Mouse (Mus musculus): ENCODE measurements at regions not wholly inside any gene's neighbourhood (a gene's known extent, or its start where the extent isn't known, plus 50 kb on each side); places are given as distances from the start of the nearest gene placed in this dataset.

- Histone ChIP-seq H3K9me3 (ENCODE audit: low read depth, low read length) (no peaks in the 10 kb centered on the region), H3K4me2 (no peak overlapping the region), H3K27ac (ENCODE audit: low read depth) (no peak overlapping the region), H3K9ac (no peak overlapping the region), H3K36me3 (ENCODE audit: insufficient read depth) (no peaks in the 10 kb centered on the region), H3K4me1 (ENCODE audit: insufficient read depth) (no peaks in the 10 kb centered on the region), H3K4me3 (ENCODE audit: low read depth, low read length) (no peak overlapping the region), H3K27me3 (ENCODE audit: insufficient read depth, low read length) (no peaks in the 10 kb centered on the region)
- ATAC-seq (ENCODE audit: insufficient read depth) (no peak), DNase-seq (no peak)
- WGBS, result 74% methylated on average over 2 of the region's 2 CpGs
- no peak for TF ChIP-seq CTCF (IDR thresholded peaks at IDR 0.05; ENCODE audit: low read depth)
Measured at GRCm38 (mm10) chr8:80264915-80265314, 207.1 kb upstream of the Hhip start.

- no peak for TF ChIP-seq CTCF (IDR thresholded peaks at IDR 0.05; ENCODE audit: low read depth)
- WGBS, result 38% methylated on average over 11 of the region's 11 CpGs
- Histone ChIP-seq H3K9me3 (ENCODE audit: low read depth, low read length) (no peaks in the 10 kb centered on the region), H3K4me1 (ENCODE audit: insufficient read depth) (no peaks in the 10 kb centered on the region), H3K4me3 (ENCODE audit: low read depth, low read length) (no peak overlapping the region), H3K4me2 (no peak overlapping the region), H3K36me3 (ENCODE audit: insufficient read depth) (no peaks in the 10 kb centered on the region), H3K27me3 (ENCODE audit: insufficient read depth, low read length) (no peaks in the 10 kb centered on the region), H3K27ac (ENCODE audit: low read depth) (no peak overlapping the region), H3K9ac (no peak overlapping the region)
- ATAC-seq (ENCODE audit: insufficient read depth) (peak; percentile 52), DNase-seq (peak; percentile 50)
Measured at GRCm38 (mm10) chr8:80263468-80263945, 205.7 kb upstream of the Hhip start.

GRCm38 (mm10) chr8:80262911-80263310, 205.1 kb upstream of the Hhip start:
- Histone ChIP-seq H3K4me3 (ENCODE audit: low read depth, low read length) (no peak overlapping the region), H3K36me3 (ENCODE audit: insufficient read depth) (no peaks in the 10 kb centered on the region), H3K9me3 (ENCODE audit: low read depth, low read length) (no peaks in the 10 kb centered on the region), H3K27me3 (ENCODE audit: insufficient read depth, low read length) (no peaks in the 10 kb centered on the region), H3K9ac (no peak overlapping the region), H3K27ac (ENCODE audit: low read depth) (no peak overlapping the region), H3K4me1 (ENCODE audit: insufficient read depth) (no peaks in the 10 kb centered on the region), H3K4me2 (no peak overlapping the region)
- ATAC-seq (ENCODE audit: insufficient read depth) (no peak), DNase-seq (no peak)
- TF ChIP-seq CTCF (IDR thresholded peaks at IDR 0.05; ENCODE audit: low read depth), result no peak
- 76% methylated on average over 3 of the region's 3 CpGs for WGBS

- Histone ChIP-seq H3K4me2 (no peak overlapping the region), H3K4me3 (ENCODE audit: low read depth, low read length) (no peak overlapping the region), H3K9me3 (ENCODE audit: low read depth, low read length) (no peaks in the 10 kb centered on the region), H3K27ac (ENCODE audit: low read depth) (no peak overlapping the region), H3K4me1 (ENCODE audit: insufficient read depth) (peaks cover 17% of the 10 kb centered on the region; the same call in 1 of the 2 replicates), H3K27me3 (ENCODE audit: insufficient read depth, low read length) (no peaks in the 10 kb centered on the region), H3K9ac (no peak overlapping the region), H3K36me3 (ENCODE audit: insufficient read depth) (no peaks in the 10 kb centered on the region)
- ATAC-seq (ENCODE audit: insufficient read depth), result 0 out of 2 replicates have a peak, but pooled peaks have one; percentile 47
- DNase-seq, result peak; percentile 60
- 7% methylated on average over 4 of the region's 4 CpGs for WGBS
- no peak for TF ChIP-seq CTCF (IDR thresholded peaks at IDR 0.05; ENCODE audit: low read depth)
Measured at GRCm38 (mm10) chr8:80253541-80253940, 195.7 kb upstream of the Hhip start.

- Histone ChIP-seq H3K27ac (ENCODE audit: low read depth) (no peak overlapping the region), H3K27me3 (ENCODE audit: insufficient read depth, low read length) (no peaks in the 10 kb centered on the region), H3K9me3 (ENCODE audit: low read depth, low read length) (no peaks in the 10 kb centered on the region), H3K4me1 (ENCODE audit: insufficient read depth) (peaks cover 17% of the 10 kb centered on the region; the same call in 1 of the 2 replicates), H3K36me3 (ENCODE audit: insufficient read depth) (no peaks in the 10 kb centered on the region), H3K4me3 (ENCODE audit: low read depth, low read length) (no peak overlapping the region), H3K9ac (no peak overlapping the region), H3K4me2 (no peak overlapping the region)
- 17% methylated on average over 3 of the region's 3 CpGs for WGBS
- DNase-seq, result no peak
- no peak for ATAC-seq (ENCODE audit: insufficient read depth)
- TF ChIP-seq CTCF (IDR thresholded peaks at IDR 0.05; ENCODE audit: low read depth), result no peak
Measured at GRCm38 (mm10) chr8:80251595-80251994, 193.8 kb upstream of the Hhip start.

GRCm38 (mm10) chr8:80250305-80251161, 192.7 kb upstream of the Hhip start:
- no peak for DNase-seq
- no peaks in the 10 kb centered on the region for H3K36me3 ChIP-seq (ENCODE audit: insufficient read depth)
- no peak for TF ChIP-seq CTCF (IDR thresholded peaks at IDR 0.05; ENCODE audit: low read depth)
- ATAC-seq (ENCODE audit: insufficient read depth), result no peak; the same call in 1 of the 2 replicates
- no peak overlapping the region for H3K27ac ChIP-seq (ENCODE audit: low read depth)
- no peak overlapping the region for H3K9ac ChIP-seq
- no peaks in the 10 kb centered on the region for H3K9me3 ChIP-seq (ENCODE audit: low read depth, low read length)
- WGBS, result 82% methylated on average over 7 of the region's 7 CpGs
- H3K4me1 ChIP-seq (ENCODE audit: insufficient read depth), result peaks cover 17% of the 10 kb centered on the region; the same call in 1 of the 2 replicates
- H3K27me3 ChIP-seq (ENCODE audit: insufficient read depth, low read length), result no peaks in the 10 kb centered on the region
- H3K4me2 ChIP-seq, result no peak overlapping the region
- no peak overlapping the region for H3K4me3 ChIP-seq (ENCODE audit: low read depth, low read length)

- H3K27ac ChIP-seq (ENCODE audit: low read depth), result no peak overlapping the region
- TF ChIP-seq CTCF (IDR thresholded peaks at IDR 0.05; ENCODE audit: low read depth), result no peak
- H3K27me3 ChIP-seq (ENCODE audit: insufficient read depth, low read length), result no peaks in the 10 kb centered on the region
- 56% methylated on average over 2 of the region's 2 CpGs for WGBS
- H3K9me3 ChIP-seq (ENCODE audit: low read depth, low read length), result no peaks in the 10 kb centered on the region
- no peak for ATAC-seq (ENCODE audit: insufficient read depth)
- no peak overlapping the region for H3K9ac ChIP-seq
- peaks cover 17% of the 10 kb centered on the region; the same call in 1 of the 2 replicates for H3K4me1 ChIP-seq (ENCODE audit: insufficient read depth)
- H3K4me3 ChIP-seq (ENCODE audit: low read depth, low read length), result no peak overlapping the region
- peak; percentile 37 for DNase-seq
- no peak overlapping the region for H3K4me2 ChIP-seq
- H3K36me3 ChIP-seq (ENCODE audit: insufficient read depth), result no peaks in the 10 kb centered on the region
Measured at GRCm38 (mm10) chr8:80249762-80250161, 192.0 kb upstream of the Hhip start.

All from lung, embryonic 14.5 days (tissue).